ENCODE assay signal across 12 mouse cellular contexts in the genomic region with DNA sequence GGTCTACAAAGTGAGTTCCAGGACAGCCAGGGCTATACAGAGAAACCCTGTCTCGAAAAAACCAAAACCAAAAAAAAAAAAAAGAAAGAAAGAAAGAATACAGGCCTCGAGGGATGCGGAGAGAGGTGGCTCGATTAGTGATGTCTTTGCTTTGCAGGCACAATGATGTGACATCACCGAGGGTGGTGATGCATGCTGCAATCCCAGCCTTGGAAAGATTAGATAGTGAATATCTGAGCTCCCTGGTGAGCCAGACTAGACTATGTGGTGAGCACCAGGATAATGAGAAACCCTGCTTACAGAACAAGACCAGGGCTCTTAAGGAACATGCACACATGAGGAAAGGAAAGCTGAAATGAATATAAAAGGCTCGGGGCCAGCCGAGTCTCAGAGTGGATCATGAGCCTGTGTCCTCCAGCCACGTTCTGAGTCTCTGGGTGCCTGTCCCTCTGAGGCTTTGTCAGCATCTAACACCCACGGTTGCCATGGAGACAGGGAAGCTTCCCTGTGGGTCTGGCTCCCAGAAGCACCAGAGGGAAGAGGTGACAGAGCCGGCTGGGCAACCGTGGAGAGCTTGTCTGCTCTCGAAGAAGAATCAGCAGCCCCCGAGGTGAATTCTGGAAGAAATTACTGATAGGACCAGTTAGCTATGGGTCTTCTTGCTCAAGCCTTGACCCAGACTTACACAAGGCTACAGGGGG. TPM values are rescaled to one million over a fixed set of nuclear protein-coding genes. Genes with fewer than 3 reads are reported as not detected.
DNase-seq lines count a peak whose midpoint lies in the region; ATAC-seq lines count a peak whose summit lies in the region.
"Had no signal": no experiment of that assay in that cellular context is flagged by ENCODE, and none has a peak within 500 bp of the region (broad histone marks: within the 10 kb centered on the region; RNA-seq: fewer than 3 reads in every experiment).

No protein-coding gene starts in this region.

- no peak overlapping the region for H3K4me3 ChIP-seq in heart, embryonic 11.5 days (ENCODE audit: low read depth, low read length)
- H3K4me3 ChIP-seq: heart, embryonic 10.5 days had no signal

- peak; percentile 39 for DNase-seq in layer of hippocampus, adult 11-12 months (ENCODE audit: low spot score)
- no peak for DNase-seq in layer of hippocampus, adult 9-10 months (ENCODE audit: low spot score)
- peak; percentile 87 for DNase-seq in brain, adult 2 months (ENCODE audit: low read depth, low spot score)
- peak; percentile 58 for DNase-seq in layer of hippocampus, adult 9-11 months
- DNase-seq in right cerebral cortex, postnatal 10 days (ENCODE audit: low spot score in 2 of 2), result peak; percentile 55 to 56
- no peak for DNase-seq in thymus, postnatal 14 days
- no peak for DNase-seq in kidney, adult 11 months
- DNase-seq: lung, adult 18-20 months; thymus, adult 2 months had no signal

- peaks cover 3% of the 10 kb centered on the region; the same call in 1 of the 2 replicates for H3K9me3 ChIP-seq in heart, embryonic 11.5 days (replicated peaks; ENCODE audit: control insufficient read depth, low read length)
- H3K9me3 ChIP-seq: heart, embryonic 10.5 days had no signal

- ATAC-seq in heart, embryonic 11.5 days (replicated peaks; ENCODE audit: insufficient number of reproducible peaks, low FRiP score, low TSS enrichment), result no peak

- H3K9ac ChIP-seq in heart, embryonic 11.5 days (ENCODE audit: low read depth, low read length), result no peak overlapping the region

- H3K4me2 ChIP-seq in heart, embryonic 11.5 days, result no peak overlapping the region

- H3K4me1 ChIP-seq in heart, embryonic 11.5 days (ENCODE audit: control insufficient read depth, insufficient read depth, low read length), result 0 out of 2 replicates have a peak, but pooled peaks cover 3% of the 10 kb centered on the region

- H3K36me3 ChIP-seq in heart, embryonic 11.5 days (ENCODE audit: control insufficient read depth, insufficient read depth, low read length), result no peaks in the 10 kb centered on the region
- H3K36me3 ChIP-seq: heart, embryonic 10.5 days had no signal

- 51% methylated on average over 13 of the region's 13 CpGs for WGBS in heart, embryonic 11.5 days (ENCODE audit: insufficient replicate concordance)

- H3K27me3 ChIP-seq in heart, embryonic 11.5 days (ENCODE audit: control insufficient read depth, insufficient read depth, low read length), result no peaks in the 10 kb centered on the region

- no peak overlapping the region for H3K27ac ChIP-seq in heart, embryonic 11.5 days (ENCODE audit: low read depth, low read length)
- H3K27ac ChIP-seq: heart, embryonic 10.5 days had no signal

RNA-seq across cellular contexts. Expression of gene Pkd1l2, which starts 20.9 kb away (rescaled TPM):
- polyA plus RNA-seq in heart, embryonic 11.5 days (2014; fragmentation: Nextera tagmentation; extraction: Ambion mirVana), result 0.03 TPM in 1 of 2 replicates, not detected in the other
- polyA plus RNA-seq: intestine, embryonic 14.5 days had no signal

RNA-seq across cellular contexts. Expression of gene Bco1, which starts 34.3 kb away (rescaled TPM):
- 0.08 and 0.49 TPM in 2 replicates for polyA plus RNA-seq in heart, embryonic 11.5 days (2014; fragmentation: Nextera tagmentation; extraction: Ambion mirVana)

Comparison
In these comparisons a context has a peak if more than half of its experiments do, and no peak if none do; other contexts are left out.
1. DNase-seq: peak in layer of hippocampus, adult 11-12 months (single experiment), brain, adult 2 months (single experiment), layer of hippocampus, adult 9-11 months (single experiment) and right cerebral cortex, postnatal 10 days (2 of 2); none in layer of hippocampus, adult 9-10 months (single experiment), thymus, postnatal 14 days (single experiment) and kidney, adult 11 months (single experiment).